Mouse (Mus musculus) kidney, embryonic 16.5 days (tissue): ENCODE results near the gene Klf5. TPM values are rescaled to one million over a fixed set of nuclear protein-coding genes. Genes with fewer than 3 reads are reported as not detected.

ENCODE experiments used
- ATAC-seq: fragments of 200-750 bp; cut with Nextera tagmentation; 2 replicates; pipeline ENCODE4 v1.8.0; 2017; ENCODE audit warnings: moderate TSS enrichment; ENCODE audit not compliant: low FRiP score, low TSS enrichment
- H3K27ac ChIP-seq: fragments of 300-500 bp; sonication (generic); 2 replicates; pipeline ENCODE4 v1.5.1; 2014; ENCODE audit warnings: low read length
- H3K27me3 ChIP-seq: fragments of 300-500 bp; sonication (generic); 2 replicates; pipeline ENCODE4 v1.6.1; 2014; ENCODE audit warnings: low read length, control low read depth, mixed read lengths; ENCODE audit not compliant: insufficient read depth
- H3K36me3 ChIP-seq: fragments of 300-500 bp; sonication (generic); 2 replicates; pipeline ENCODE4 v1.6.1; 2014; ENCODE audit warnings: low read length, control low read depth, mixed read lengths; ENCODE audit not compliant: insufficient read depth
- H3K4me1 ChIP-seq: fragments of 300-500 bp; sonication (generic); 2 replicates; pipeline ENCODE4 v1.6.1; 2014; ENCODE audit warnings: low read length, control low read depth, mixed read lengths; ENCODE audit not compliant: insufficient read depth
- H3K4me2 ChIP-seq: fragments of 300-500 bp; sonication (generic); replicated peaks from 2 replicates; pipeline ENCODE4 v1.6.1; 2014; ENCODE audit warnings: low read depth, low read length
- H3K4me3 ChIP-seq: fragments of 300-500 bp; sonication (generic); 2 replicates; pipeline ENCODE4 v1.5.1; 2014; ENCODE audit warnings: mild to moderate bottlenecking, low read length
- H3K9ac ChIP-seq: fragments of 300-500 bp; sonication (generic); replicated peaks from 2 replicates; pipeline ENCODE4 v1.6.1; 2014; ENCODE audit warnings: low read length
- H3K9me3 ChIP-seq: fragments of 300-500 bp; sonication (generic); 2 replicates; pipeline ENCODE4 v1.6.1; 2016; ENCODE audit warnings: low read length, control low read depth
- WGBS: fragments of 180-500 bp; shearing (Covaris S2); extraction: QIAGEN DNeasy Blood & Tissue Kit; methylation state at CpG from one replicate; pipeline ENCODE4 v1.1.7; 2014; 5-methylcytosine and 5-hydroxymethylcytosine counted together
- polyA plus RNA-seq: library from polyadenylated mRNA; unstranded; fragments of >200 nt; fragmentation: Nextera tagmentation; extraction: Ambion mirVana; gene quantifications from 2 replicates; pipeline ENCODE4 v1.2.1, GENCODE M21; 2015

Gene Klf5
- polyA plus RNA-seq, 1 experiment from 2014 or later, result 6.3 TPM

- H3K4me3 ChIP-seq, result no peak overlapping the region
- H3K9ac ChIP-seq, result no peak overlapping the region
- peaks cover 8% of the 10 kb centered on the region for H3K27me3 ChIP-seq
- no peaks in the 10 kb centered on the region for H3K36me3 ChIP-seq
- no peak overlapping the region for H3K27ac ChIP-seq
- no peak for ATAC-seq
- no peak overlapping the region for H3K4me2 ChIP-seq
- WGBS, result 55% methylated on average over 12 of the region's 12 CpGs
- no peaks in the 10 kb centered on the region for H3K9me3 ChIP-seq
- no peaks in the 10 kb centered on the region for H3K4me1 ChIP-seq
Measured at GRCm38 (mm10) chr14:99304997-99305792, 6.7 kb downstream of the Klf5 start.

GRCm38 (mm10) chr14:99306410-99306809 lies 7.9 kb downstream of the Klf5 start:
- Histone ChIP-seq H3K9me3 (no peaks in the 10 kb centered on the region), H3K4me1 (no peaks in the 10 kb centered on the region), H3K36me3 (no peaks in the 10 kb centered on the region), H3K4me2 (no peak overlapping the region), H3K9ac (no peak overlapping the region), H3K27ac (no peak overlapping the region), H3K27me3 (no peaks in the 10 kb centered on the region), H3K4me3 (no peak overlapping the region)
- WGBS, result 85% methylated on average over 7 of the region's 7 CpGs
- ATAC-seq, result no peak

- ATAC-seq, result no peak
- Histone ChIP-seq H3K9me3 (no peaks in the 10 kb centered on the region), H3K36me3 (peaks cover 8% of the 10 kb centered on the region; the same call in 1 of the 2 replicates), H3K4me2 (no peak overlapping the region), H3K4me3 (no peak overlapping the region), H3K27ac (no peak overlapping the region), H3K4me1 (no peaks in the 10 kb centered on the region), H3K27me3 (no peaks in the 10 kb centered on the region), H3K9ac (no peak overlapping the region)
- WGBS, result 96% methylated on average over 9 of the region's 9 CpGs
Measured at GRCm38 (mm10) chr14:99309606-99310005, 11.1 kb downstream of the Klf5 start.

GRCm38 (mm10) chr14:99310358-99310757 lies 11.9 kb downstream of the Klf5 start:
- no peak overlapping the region for H3K4me2 ChIP-seq
- H3K27ac ChIP-seq, result no peak overlapping the region
- H3K4me3 ChIP-seq, result no peak overlapping the region
- H3K9me3 ChIP-seq, result no peaks in the 10 kb centered on the region
- peaks cover 8% of the 10 kb centered on the region; the same call in 1 of the 2 replicates for H3K36me3 ChIP-seq
- peak; percentile 61; the same call in 1 of the 2 replicates for ATAC-seq
- no peak overlapping the region for H3K9ac ChIP-seq
- no peaks in the 10 kb centered on the region for H3K4me1 ChIP-seq
- WGBS, result 61% methylated on average over 7 of the region's 7 CpGs
- H3K27me3 ChIP-seq, result no peaks in the 10 kb centered on the region

- H3K9me3 ChIP-seq, result no peaks in the 10 kb centered on the region
- no peak overlapping the region for H3K27ac ChIP-seq
- H3K9ac ChIP-seq, result no peak overlapping the region
- no peak for ATAC-seq
- H3K27me3 ChIP-seq, result no peaks in the 10 kb centered on the region
- H3K4me2 ChIP-seq, result no peak overlapping the region
- peaks cover 8% of the 10 kb centered on the region; the same call in 1 of the 2 replicates for H3K36me3 ChIP-seq
- WGBS, result 97% methylated on average over 22 of the region's 24 CpGs
- H3K4me1 ChIP-seq, result no peaks in the 10 kb centered on the region
- no peak overlapping the region for H3K4me3 ChIP-seq
Measured at GRCm38 (mm10) chr14:99313062-99313461, 14.6 kb downstream of the Klf5 start.

GRCm38 (mm10) chr14:99316275-99316674 lies 17.8 kb downstream of the Klf5 start:
- H3K27ac ChIP-seq, result no peak overlapping the region

GRCm38 (mm10) chr14:99320736-99321135 lies 22.2 kb downstream of the Klf5 start:
- no peak for ATAC-seq
- no peaks in the 10 kb centered on the region for H3K27me3 ChIP-seq
- H3K4me3 ChIP-seq, result no peak overlapping the region
- no peaks in the 10 kb centered on the region for H3K4me1 ChIP-seq
- WGBS, result 83% methylated on average over 5 of the region's 5 CpGs
- H3K9ac ChIP-seq, result no peak overlapping the region
- no peak overlapping the region for H3K27ac ChIP-seq
- H3K36me3 ChIP-seq, result no peaks in the 10 kb centered on the region
- H3K4me2 ChIP-seq, result no peak overlapping the region
- no peaks in the 10 kb centered on the region for H3K9me3 ChIP-seq

More at GRCm38 (mm10) chr14:99316275-99316674, 17.8 kb downstream of the Klf5 start:
- H3K36me3 ChIP-seq, result peaks cover 8% of the 10 kb centered on the region; the same call in 1 of the 2 replicates
- H3K27me3 ChIP-seq, result no peaks in the 10 kb centered on the region
- no peak overlapping the region for H3K9ac ChIP-seq
- H3K4me2 ChIP-seq, result no peak overlapping the region
- no peaks in the 10 kb centered on the region for H3K9me3 ChIP-seq
- ATAC-seq, result no peak
- WGBS, result 96% methylated on average over 4 of the region's 4 CpGs
- H3K4me3 ChIP-seq, result no peak overlapping the region
- H3K4me1 ChIP-seq, result no peaks in the 10 kb centered on the region

- Histone ChIP-seq H3K4me1 (no peaks in the 10 kb centered on the region), H3K36me3 (no peaks in the 10 kb centered on the region), H3K4me2 (no peak overlapping the region), H3K27ac (no peak overlapping the region), H3K27me3 (no peaks in the 10 kb centered on the region), H3K4me3 (no peak overlapping the region), H3K9me3 (no peaks in the 10 kb centered on the region), H3K9ac (no peak overlapping the region)
- no peak for ATAC-seq
- WGBS, result 87% methylated on average over 10 of the region's 10 CpGs
Measured at GRCm38 (mm10) chr14:99323376-99323775, 24.9 kb downstream of the Klf5 start.

- no peaks in the 10 kb centered on the region for H3K9me3 ChIP-seq
- H3K4me1 ChIP-seq, result no peaks in the 10 kb centered on the region
- no peak overlapping the region for H3K4me3 ChIP-seq
- no peaks in the 10 kb centered on the region for H3K36me3 ChIP-seq
- no peak overlapping the region for H3K27ac ChIP-seq
- no peak overlapping the region for H3K9ac ChIP-seq
- WGBS, result 66% methylated on average over 4 of the region's 4 CpGs
- H3K27me3 ChIP-seq, result no peaks in the 10 kb centered on the region
- H3K4me2 ChIP-seq, result no peak overlapping the region
- ATAC-seq, result no peak
Measured at GRCm38 (mm10) chr14:99324523-99324922, 26.0 kb downstream of the Klf5 start.
